Mouse (Mus musculus) embryo, embryonic 9.5 days (tissue): Measurements from ENCODE around the gene Pik3c2b.
"Not testable (repeated sequence)": the region's sequence is repeated elsewhere in the genome, so short reads cannot be mapped to it uniquely, and the experiment has no call there.

Experiments used
- DNase-seq: peaks from one replicate; pipeline ENCODE4 v3.0.0-alpha.2; 2017; ENCODE audit errors: extremely low spot score

Pik3c2b gene

GRCm38 (mm10) chr1:133045011-133045860 lies at the start of gene Pik3c2b:
TSS of gene Pik3c2b (plus strand) at chr1:133045667.
- no peak for DNase-seq

- no peak for DNase-seq
Measured at GRCm38 (mm10) chr1:133000347-133000746, 45.1 kb upstream of the Pik3c2b start.

- no peak for DNase-seq
Measured at GRCm38 (mm10) chr1:133006571-133006970, 38.9 kb upstream of the Pik3c2b start.

- DNase-seq: no peak
Measured at GRCm38 (mm10) chr1:133011955-133012841, 33.3 kb upstream of the Pik3c2b start.

- no peak for DNase-seq
Measured at GRCm38 (mm10) chr1:133013331-133013730, 32.1 kb upstream of the Pik3c2b start.

- no peak for DNase-seq
Measured at GRCm38 (mm10) chr1:133014196-133014595, 31.3 kb upstream of the Pik3c2b start.

GRCm38 (mm10) chr1:133016775-133017428 lies 28.6 kb upstream of the Pik3c2b start:
- DNase-seq: no peak

- no peak for DNase-seq
Measured at GRCm38 (mm10) chr1:133018580-133018979, 26.9 kb upstream of the Pik3c2b start.

GRCm38 (mm10) chr1:133019312-133019711 lies 26.2 kb upstream of the Pik3c2b start:
- no peak for DNase-seq

- no peak for DNase-seq
Measured at GRCm38 (mm10) chr1:133020137-133020894, 25.2 kb upstream of the Pik3c2b start.

GRCm38 (mm10) chr1:133021391-133021790 lies 24.1 kb upstream of the Pik3c2b start:
- no peak for DNase-seq

GRCm38 (mm10) chr1:133021971-133022370 lies 23.5 kb upstream of the Pik3c2b start:
- DNase-seq: not testable (repeated sequence)

GRCm38 (mm10) chr1:133023723-133024122 lies 21.7 kb upstream of the Pik3c2b start:
- DNase-seq: not testable (repeated sequence)

GRCm38 (mm10) chr1:133024426-133024825 lies 21.0 kb upstream of the Pik3c2b start:
- DNase-seq: no peak

GRCm38 (mm10) chr1:133025051-133025795 lies 20.2 kb upstream of the Pik3c2b start:
- peak; percentile 96 for DNase-seq

GRCm38 (mm10) chr1:133025796-133026190 lies 19.7 kb upstream of the Pik3c2b start:
- DNase-seq: not testable (repeated sequence)

- no peak for DNase-seq
Measured at GRCm38 (mm10) chr1:133027126-133027525, 18.3 kb upstream of the Pik3c2b start.

- no peak for DNase-seq
Measured at GRCm38 (mm10) chr1:133027980-133028379, 17.5 kb upstream of the Pik3c2b start.

GRCm38 (mm10) chr1:133029744-133030143 lies 15.7 kb upstream of the Pik3c2b start:
- DNase-seq: no peak

GRCm38 (mm10) chr1:133030461-133030860 lies 15.0 kb upstream of the Pik3c2b start, which contains the start of gene Mdm4:
TSS of gene Mdm4 (minus strand) at chr1:133030561.
- DNase-seq: no peak

GRCm38 (mm10) chr1:133032981-133033315 lies 12.5 kb upstream of the Pik3c2b start:
- no peak for DNase-seq
